Mouse (Mus musculus) lung, embryonic 16.5 days (tissue): Measurements from ENCODE around the gene Topbp1. TPM values are rescaled to one million over a fixed set of nuclear protein-coding genes. Genes with fewer than 3 reads are reported as not detected.

ENCODE experiments used
- ATAC-seq: fragments of 200-750 bp; cut with Nextera tagmentation; 2 replicates; pipeline ENCODE4 v1.8.0; 2017; ENCODE audit warnings: low read depth, mild to moderate bottlenecking, moderate library complexity
- H3K27ac ChIP-seq: fragments of 300-500 bp; sonication (generic); 2 replicates; pipeline ENCODE4 v1.5.1; 2014; ENCODE audit warnings: mild to moderate bottlenecking, control low read depth, low read length
- H3K27me3 ChIP-seq: fragments of 300-500 bp; sonication (generic); 2 replicates; pipeline ENCODE4 v1.6.1; 2014; ENCODE audit warnings: low read depth, low read length, mixed read lengths; ENCODE audit not compliant: control insufficient read depth, insufficient read depth
- H3K36me3 ChIP-seq: fragments of 300-500 bp; sonication (generic); 2 replicates; pipeline ENCODE4 v1.6.1; 2014; ENCODE audit warnings: low read length; ENCODE audit not compliant: control insufficient read depth, insufficient read depth
- H3K4me1 ChIP-seq: fragments of 300-500 bp; sonication (generic); replicated peaks from 2 replicates; pipeline ENCODE4 v1.6.1; 2014; ENCODE audit warnings: low read length, mixed read lengths; ENCODE audit not compliant: control insufficient read depth, insufficient read depth
- H3K4me2 ChIP-seq: fragments of 300-500 bp; sonication (generic); 2 replicates; pipeline ENCODE4 v1.6.1; 2014; ENCODE audit warnings: low read depth, low read length, control low read depth
- H3K4me3 ChIP-seq: fragments of 300-500 bp; sonication (generic); 2 replicates; pipeline ENCODE4 v1.5.1; 2014; ENCODE audit warnings: mild to moderate bottlenecking, low read length, control low read depth
- H3K9ac ChIP-seq: fragments of 300-500 bp; sonication (generic); 2 replicates; pipeline ENCODE4 v1.6.1; 2014; ENCODE audit warnings: low read length, control low read depth
- H3K9me3 ChIP-seq: fragments of 300-500 bp; sonication (generic); 2 replicates; pipeline ENCODE4 v1.6.1; 2016; ENCODE audit warnings: low read length; ENCODE audit not compliant: control insufficient read depth
- WGBS: fragments of 180-500 bp; shearing (Covaris S2); extraction: QIAGEN DNeasy Blood & Tissue Kit; methylation state at CpG from one replicate; pipeline ENCODE4 v1.1.7; 2014; 5-methylcytosine and 5-hydroxymethylcytosine counted together
- polyA plus RNA-seq: library from polyadenylated mRNA; unstranded; fragments of >200 nt; fragmentation: Nextera tagmentation; extraction: Ambion mirVana; gene quantifications from 2 replicates; pipeline ENCODE4 v1.2.1, GENCODE M21; 2015

Gene Topbp1
- polyA plus RNA-seq, 1 experiment from 2014 or later = 64.0 TPM

DNA sequence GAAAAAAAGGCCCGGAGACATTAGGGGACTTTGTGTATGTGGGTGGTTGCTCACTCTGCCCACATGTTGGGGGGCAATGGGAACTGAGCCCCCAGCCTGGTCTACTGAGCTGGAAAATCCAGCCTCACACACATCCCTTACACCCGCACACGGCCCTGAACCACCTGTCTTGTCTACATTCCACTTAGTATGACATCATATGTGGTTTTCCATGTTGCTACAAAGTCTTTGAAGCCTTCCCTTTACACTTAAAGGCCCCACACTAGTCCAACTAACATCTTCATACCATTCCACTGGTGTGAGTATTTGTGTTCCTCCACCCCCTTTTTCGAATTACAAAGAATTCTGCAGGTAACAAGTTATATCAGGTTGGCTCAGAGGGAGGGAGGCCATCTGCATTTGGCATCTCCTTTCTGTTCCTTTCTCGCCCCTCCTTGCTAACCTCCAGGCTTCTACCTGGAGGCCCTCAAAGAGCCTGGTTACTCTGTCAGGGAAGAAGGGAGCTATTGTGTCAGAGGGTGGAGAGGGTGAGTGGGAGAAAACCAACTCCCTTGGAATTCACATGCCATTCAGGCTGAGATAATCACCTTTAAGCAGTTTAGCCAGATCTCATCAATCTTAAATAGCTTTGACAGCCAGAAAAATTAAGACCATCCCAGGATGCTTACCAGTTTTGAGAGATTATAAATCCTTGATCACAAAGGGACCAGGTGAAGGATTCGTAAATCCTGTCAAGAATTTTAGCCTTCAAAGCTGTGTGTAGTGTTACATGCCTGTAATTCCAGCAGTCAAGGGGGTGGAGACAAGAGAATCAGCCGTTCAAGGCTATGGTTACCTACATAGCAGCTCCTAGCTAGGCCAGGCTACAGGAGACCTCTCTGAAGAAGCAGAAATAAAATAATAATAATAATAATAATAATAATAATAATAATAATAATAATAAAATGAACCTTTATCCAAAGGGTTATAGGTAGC, 71.6 kb downstream of the Topbp1 start:
- 47% methylated on average over 7 of the region's 7 CpGs for WGBS
- Histone ChIP-seq H3K36me3 (no peaks in the 10 kb centered on the region), H3K27me3 (no peaks in the 10 kb centered on the region), H3K9me3 (no peaks in the 10 kb centered on the region), H3K9ac (no peak overlapping the region), H3K4me2 (no peak overlapping the region), H3K4me3 (no peak overlapping the region), H3K4me1 (peaks cover 3% of the 10 kb centered on the region; the same call in 1 of the 2 replicates), H3K27ac (peak overlapping the region; percentile 23; the same call in 1 of the 2 replicates)
- peak; percentile 59 for ATAC-seq

DNA sequence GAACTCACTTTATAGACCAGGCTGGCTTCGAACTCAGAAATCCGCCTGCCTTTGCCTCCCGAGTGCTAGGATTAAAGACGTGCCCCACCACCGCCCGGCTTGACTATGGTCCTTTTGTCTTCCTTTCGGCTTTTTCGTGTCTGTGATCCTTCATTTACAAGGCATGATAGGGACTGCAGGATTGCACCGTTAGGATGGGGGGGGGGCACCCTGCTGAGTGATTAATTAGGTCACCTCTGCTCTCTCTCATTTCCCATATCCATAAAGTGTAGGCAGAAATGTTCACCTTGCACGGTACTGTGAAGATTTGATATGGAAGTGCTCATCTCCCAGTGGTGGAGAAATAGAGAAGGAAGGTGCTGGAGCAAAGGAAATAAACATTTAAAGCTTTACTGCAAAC, 73.7 kb downstream of the Topbp1 start:
- Histone ChIP-seq H3K27me3 (no peaks in the 10 kb centered on the region), H3K27ac (no peak overlapping the region), H3K36me3 (no peaks in the 10 kb centered on the region), H3K4me2 (no peak overlapping the region), H3K9me3 (no peaks in the 10 kb centered on the region), H3K4me1 (peaks cover 3% of the 10 kb centered on the region; the same call in 1 of the 2 replicates), H3K9ac (no peak overlapping the region), H3K4me3 (no peak overlapping the region)
- WGBS = 55% methylated on average over 10 of the region's 10 CpGs
- no peak for ATAC-seq

DNA sequence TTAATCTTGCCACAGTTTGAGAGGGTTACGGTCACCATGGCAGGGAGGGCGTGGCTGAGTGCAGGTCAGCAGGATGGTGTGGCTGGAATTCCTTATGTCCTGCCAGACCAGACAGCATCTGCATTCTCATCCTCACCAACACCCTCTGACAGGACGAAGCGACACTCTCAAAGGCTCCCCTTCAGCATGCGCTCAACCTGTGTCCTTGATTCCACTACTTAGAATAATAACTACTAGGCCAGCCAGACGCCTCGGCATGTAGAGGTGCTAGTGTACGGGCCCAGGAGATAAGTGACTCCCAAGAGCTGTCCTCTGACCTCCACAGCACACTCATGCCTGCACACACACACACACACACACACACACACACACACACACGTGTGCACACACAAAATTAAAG, 74.2 kb downstream of the Topbp1 start:
- no peak overlapping the region for H3K27ac ChIP-seq
- H3K4me2 ChIP-seq = no peak overlapping the region
- no peaks in the 10 kb centered on the region for H3K27me3 ChIP-seq
- 47% methylated on average over 9 of the region's 9 CpGs for WGBS
- H3K36me3 ChIP-seq = no peaks in the 10 kb centered on the region
- no peak for ATAC-seq
- no peak overlapping the region for H3K4me3 ChIP-seq
- no peaks in the 10 kb centered on the region for H3K9me3 ChIP-seq
- H3K9ac ChIP-seq = no peak overlapping the region
- H3K4me1 ChIP-seq = peaks cover 3% of the 10 kb centered on the region; the same call in 1 of the 2 replicates

DNA sequence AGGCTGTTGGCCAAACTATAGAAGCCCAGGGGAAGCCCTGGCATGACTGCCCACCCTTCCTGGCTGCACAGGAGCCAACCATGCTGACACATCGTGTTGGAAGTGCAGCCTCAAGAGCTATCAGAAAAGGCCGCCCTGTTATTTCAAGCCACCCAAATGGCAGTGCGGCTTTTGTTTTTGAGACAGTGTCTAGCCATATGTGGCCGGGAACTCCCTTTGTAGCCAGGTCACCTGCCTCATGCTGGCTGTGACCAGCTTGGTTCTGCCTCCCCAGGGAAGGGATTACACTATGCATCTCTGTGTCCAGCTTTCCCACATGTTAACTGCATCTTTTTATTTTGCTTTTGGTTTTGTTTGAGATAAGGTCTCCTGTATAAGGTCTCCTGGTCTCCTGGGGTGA, 75.6 kb downstream of the Topbp1 start:
- Histone ChIP-seq H3K27ac (no peak overlapping the region), H3K36me3 (no peaks in the 10 kb centered on the region), H3K27me3 (no peaks in the 10 kb centered on the region), H3K4me3 (no peak overlapping the region), H3K4me1 (peaks cover 3% of the 10 kb centered on the region; the same call in 1 of the 2 replicates), H3K9me3 (no peaks in the 10 kb centered on the region), H3K9ac (no peak overlapping the region), H3K4me2 (no peak overlapping the region)
- 89% methylated on average over 4 of the region's 4 CpGs for WGBS
- no peak for ATAC-seq

DNA sequence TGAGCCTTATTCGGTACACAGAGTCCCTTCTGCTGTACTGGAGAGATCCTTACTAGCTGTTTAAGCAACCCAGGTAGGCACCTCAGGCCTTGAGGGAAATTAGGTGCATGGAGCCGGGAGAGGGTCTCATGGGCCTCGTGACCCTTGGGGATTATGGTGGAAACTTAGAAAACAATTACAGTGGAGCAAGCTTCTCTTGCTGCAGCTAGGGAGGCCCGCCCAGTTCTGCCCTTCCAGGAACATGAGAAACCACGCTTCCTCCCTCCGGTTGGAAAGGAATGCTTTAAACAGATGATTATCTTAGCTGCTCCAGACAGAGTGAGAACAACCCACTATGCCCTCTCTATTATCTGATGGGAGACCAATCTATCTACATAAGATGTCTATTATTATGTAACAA, 78.0 kb downstream of the Topbp1 start:
- Histone ChIP-seq H3K4me1 (peaks cover 10% of the 10 kb centered on the region), H3K27ac (no peak overlapping the region), H3K36me3 (no peaks in the 10 kb centered on the region), H3K4me3 (no peak overlapping the region), H3K9me3 (no peaks in the 10 kb centered on the region), H3K9ac (no peak overlapping the region), H3K4me2 (no peak overlapping the region), H3K27me3 (no peaks in the 10 kb centered on the region)
- ATAC-seq = no peak
- WGBS = 37% methylated on average over 6 of the region's 6 CpGs

DNA sequence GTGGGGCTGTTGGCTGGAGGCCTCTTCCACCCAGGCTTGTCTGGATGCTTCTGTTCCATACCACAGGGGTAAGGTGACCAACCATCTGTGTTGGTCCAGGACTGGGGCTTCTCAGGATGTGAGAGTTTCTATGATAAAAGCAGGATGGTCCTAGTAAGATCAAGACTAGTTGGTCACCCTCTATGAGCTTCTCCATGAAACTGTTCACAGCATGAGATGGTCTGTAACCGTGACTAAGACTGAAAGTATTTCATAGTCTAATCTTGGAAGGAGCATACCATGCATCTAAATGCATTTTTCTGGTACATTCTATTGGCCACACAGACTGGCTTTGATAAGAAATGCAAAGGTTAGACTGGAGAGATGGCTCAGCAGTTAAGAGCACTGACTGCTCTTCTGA, 78.6 kb downstream of the Topbp1 start:
- 93% methylated on average over 1 of the region's 1 CpGs for WGBS
- no peak overlapping the region for H3K27ac ChIP-seq
- ATAC-seq = no peak

DNA sequence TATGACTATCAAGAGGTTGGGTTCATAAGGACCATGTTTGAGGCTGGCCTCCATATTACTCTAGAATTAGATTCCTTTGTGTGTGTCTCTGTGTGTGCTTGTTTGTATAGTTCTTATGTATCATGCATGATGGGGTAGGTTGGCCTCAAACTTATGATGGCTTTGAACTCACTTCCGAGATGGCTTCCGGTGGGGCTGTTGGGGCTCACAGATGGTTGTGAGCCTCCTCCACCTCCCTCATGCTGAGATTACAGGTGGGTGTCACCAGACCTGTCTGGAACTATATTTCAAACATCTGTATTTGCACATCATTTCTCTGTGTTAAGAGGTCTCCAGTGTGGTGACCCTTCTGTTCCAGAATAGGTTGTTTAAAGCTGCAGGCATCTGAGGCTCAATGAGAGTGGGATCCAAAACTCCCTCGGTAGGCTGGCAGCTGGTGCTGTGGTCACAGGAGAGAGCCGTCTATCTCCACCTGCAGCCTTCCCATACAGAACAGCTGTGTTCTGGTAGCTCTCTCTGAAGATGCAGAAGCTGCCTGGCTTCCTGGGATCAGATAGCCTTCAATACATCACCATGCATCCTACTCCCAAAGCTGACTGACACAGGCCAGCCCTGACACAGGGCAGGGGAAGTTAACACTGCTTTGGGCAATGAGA, 79.3 kb downstream of the Topbp1 start:
- no peak overlapping the region for H3K4me3 ChIP-seq

More for the DNA sequence above, 78.6 kb downstream of the Topbp1 start:
- Histone ChIP-seq H3K4me2 (no peak overlapping the region), H3K27me3 (no peaks in the 10 kb centered on the region), H3K4me1 (peaks cover 10% of the 10 kb centered on the region), H3K9me3 (no peaks in the 10 kb centered on the region), H3K9ac (no peak overlapping the region), H3K36me3 (no peaks in the 10 kb centered on the region), H3K4me3 (no peak overlapping the region)

DNA sequence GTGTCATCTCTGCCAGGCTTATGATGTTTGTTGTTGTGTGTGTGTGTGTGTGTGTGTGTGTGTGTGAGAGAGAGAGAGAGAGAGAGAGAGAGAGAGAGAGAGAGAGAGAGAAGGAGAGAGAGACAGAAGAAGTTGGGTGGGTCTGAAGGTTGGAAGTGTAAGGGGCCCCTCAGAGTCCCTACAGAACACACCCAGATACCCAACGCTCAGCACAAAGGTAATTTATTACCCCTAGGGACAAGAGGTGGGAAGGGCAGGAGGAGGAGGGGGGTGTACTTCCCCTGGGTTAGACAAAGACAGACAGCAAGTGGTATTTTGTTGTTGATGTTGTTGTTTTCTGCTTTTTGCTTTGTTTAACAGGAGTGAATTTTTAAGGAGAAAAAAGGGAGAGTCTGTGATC, 80.6 kb downstream of the Topbp1 start:
- no peak overlapping the region for H3K4me3 ChIP-seq
- WGBS = 29% methylated on average over 1 of the region's 1 CpGs
- H3K27me3 ChIP-seq = no peaks in the 10 kb centered on the region
- H3K36me3 ChIP-seq = no peaks in the 10 kb centered on the region
- H3K9me3 ChIP-seq = no peaks in the 10 kb centered on the region
- ATAC-seq = no peak
- H3K4me1 ChIP-seq = peaks cover 14% of the 10 kb centered on the region
- no peak overlapping the region for H3K9ac ChIP-seq
- H3K4me2 ChIP-seq = no peak overlapping the region
- H3K27ac ChIP-seq = no peak overlapping the region

More for the DNA sequence above, 79.3 kb downstream of the Topbp1 start:
- Histone ChIP-seq H3K36me3 (no peaks in the 10 kb centered on the region), H3K9me3 (no peaks in the 10 kb centered on the region), H3K9ac (no peak overlapping the region), H3K27ac (no peak overlapping the region), H3K4me1 (peaks cover 10% of the 10 kb centered on the region), H3K27me3 (no peaks in the 10 kb centered on the region), H3K4me2 (no peak overlapping the region)
- 65% methylated on average over 4 of the region's 4 CpGs for WGBS
- no peak for ATAC-seq

DNA sequence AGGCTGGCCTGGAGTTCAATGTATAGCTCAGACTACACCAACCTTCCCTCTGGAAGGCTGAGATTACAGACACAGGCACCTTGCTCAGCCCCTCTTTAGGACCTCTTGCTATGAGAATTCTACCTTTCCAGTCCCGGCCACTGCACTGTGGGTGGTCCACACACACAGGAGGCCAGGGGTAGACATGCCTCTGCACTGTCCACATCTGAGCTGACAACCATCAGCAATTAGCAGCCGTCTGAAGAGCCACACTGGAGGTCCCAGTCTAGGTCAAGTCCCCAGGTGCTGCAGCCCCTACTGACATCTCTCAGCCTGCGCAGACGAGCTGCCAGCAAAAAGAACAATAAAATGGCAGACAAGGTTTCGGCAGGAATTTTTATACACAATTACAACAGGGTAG, 81.6 kb downstream of the Topbp1 start:
- no peak overlapping the region for H3K9ac ChIP-seq
- H3K4me2 ChIP-seq = no peak overlapping the region
- H3K4me1 ChIP-seq = peaks cover 14% of the 10 kb centered on the region
- no peaks in the 10 kb centered on the region for H3K36me3 ChIP-seq
- peak; percentile 61 for ATAC-seq
- no peaks in the 10 kb centered on the region for H3K27me3 ChIP-seq
- 36% methylated on average over 5 of the region's 5 CpGs for WGBS
- no peak overlapping the region for H3K27ac ChIP-seq
- H3K9me3 ChIP-seq = no peaks in the 10 kb centered on the region
- no peak overlapping the region for H3K4me3 ChIP-seq
